Mouse (Mus musculus) testis, postnatal 10 days (tissue): Measurements from ENCODE around the gene Prkn.
"Not testable (repeated sequence)": the region's sequence is repeated elsewhere in the genome, so short reads cannot be mapped to it uniquely, and the experiment has no call there.

Source experiments
- DNase-seq: peaks from one replicate; pipeline ENCODE4 v3.0.0; 2021; ENCODE audit warnings: low spot score

The Prkn gene

DNA sequence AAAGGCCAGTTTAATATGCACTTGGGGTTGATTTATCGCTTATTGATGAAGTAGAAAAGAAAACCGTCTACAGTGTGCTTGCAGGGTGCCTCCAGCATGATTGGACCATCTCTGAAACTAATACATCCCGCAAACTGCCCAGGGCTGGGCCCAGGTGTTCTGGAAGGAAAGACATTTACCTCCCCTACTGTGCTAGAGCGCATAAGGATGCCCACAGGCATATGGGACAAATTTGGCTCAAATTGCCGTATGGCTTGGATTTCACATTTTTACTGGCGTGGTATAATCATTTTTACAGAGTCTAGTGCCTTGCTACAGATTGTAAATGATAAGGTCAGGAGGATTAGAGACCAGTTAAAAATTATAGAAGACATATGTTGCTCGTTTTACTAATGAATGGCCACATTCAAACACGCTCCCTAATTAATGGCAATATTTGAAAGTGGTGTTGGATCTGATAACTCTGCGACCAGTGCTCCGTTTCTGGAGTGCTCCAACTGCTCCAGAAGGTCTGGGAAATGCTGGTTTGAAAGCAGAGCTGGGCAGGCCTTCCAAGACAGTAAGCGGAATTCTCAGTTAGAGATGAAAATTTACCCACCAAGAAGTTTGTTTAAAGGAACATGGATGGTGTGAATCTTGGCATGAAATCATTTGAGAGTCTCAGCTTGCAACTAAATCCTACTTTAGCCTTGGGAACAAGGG lies 1150.4 kb downstream of the Prkn start:
- no peak for DNase-seq

- peak; percentile 70 for DNase-seq
Measured at GRCm38 (mm10) chr17:11993249-11993648, 1153.1 kb downstream of the Prkn start.

- no peak for DNase-seq
Measured at GRCm38 (mm10) chr17:11994252-11994651, 1154.1 kb downstream of the Prkn start.

DNA sequence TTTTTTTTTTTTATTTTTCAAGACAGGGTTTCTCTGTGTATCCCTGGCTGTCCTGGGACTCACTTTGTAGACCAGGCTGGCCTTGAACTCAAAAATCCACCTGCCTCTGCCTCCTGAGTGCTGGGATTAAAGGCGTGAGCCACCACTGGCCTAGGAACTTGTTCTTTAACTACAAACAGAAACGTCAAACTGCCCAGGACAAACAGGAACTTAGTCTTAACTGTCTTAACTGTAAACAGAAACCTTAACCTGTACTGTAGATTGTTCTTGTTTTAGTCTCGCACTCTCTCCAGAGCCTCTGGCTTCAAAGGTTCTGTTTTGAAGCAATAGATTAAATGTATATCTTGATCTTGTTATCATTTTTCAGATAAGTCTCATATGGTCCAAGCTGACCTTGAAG lies 1154.6 kb downstream of the Prkn start:
- not testable (repeated sequence) for DNase-seq

- no peak for DNase-seq
Measured at GRCm38 (mm10) chr17:11995522-11995921, 1155.3 kb downstream of the Prkn start.

DNA sequence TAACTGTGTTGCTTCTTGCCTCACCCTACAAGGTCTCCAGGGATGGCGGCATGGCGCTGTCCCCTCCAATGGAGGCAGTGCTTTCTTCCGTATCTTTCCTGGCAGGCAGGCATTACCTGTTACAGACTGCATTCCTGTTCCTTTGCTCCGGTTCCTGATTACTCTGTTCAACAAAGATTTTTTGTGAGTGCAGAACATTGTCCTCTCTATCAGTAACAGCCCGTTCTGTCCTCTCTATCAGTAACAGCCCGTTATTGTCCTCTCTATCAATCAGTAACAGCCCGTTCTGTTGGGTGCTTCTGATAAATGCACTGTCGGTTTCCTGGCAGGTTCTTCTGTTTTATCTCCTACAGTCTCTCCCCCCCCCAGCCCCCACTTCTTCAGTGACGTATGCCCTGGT lies 1156.1 kb downstream of the Prkn start:
- DNase-seq, result peak; percentile 48

DNA sequence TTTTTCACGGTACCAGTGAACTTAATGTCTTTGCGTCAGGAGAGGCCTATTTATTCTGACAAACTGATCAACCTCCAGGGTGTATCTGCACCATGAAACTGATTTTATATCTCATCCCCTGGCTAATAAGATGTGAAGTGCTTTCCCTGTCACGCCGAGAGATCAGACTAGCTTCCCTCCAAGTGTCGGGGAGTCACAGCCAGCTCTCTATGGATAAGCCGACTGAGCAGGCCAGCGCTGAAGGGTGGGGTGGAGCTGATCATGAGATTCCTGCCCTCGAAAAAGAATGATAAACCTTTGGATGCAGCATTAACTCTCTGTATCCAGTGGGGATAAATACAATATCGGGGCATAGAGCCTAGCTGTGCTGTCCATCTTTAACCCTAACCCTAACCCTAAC lies 1160.1 kb downstream of the Prkn start:
- DNase-seq, result no peak

DNA sequence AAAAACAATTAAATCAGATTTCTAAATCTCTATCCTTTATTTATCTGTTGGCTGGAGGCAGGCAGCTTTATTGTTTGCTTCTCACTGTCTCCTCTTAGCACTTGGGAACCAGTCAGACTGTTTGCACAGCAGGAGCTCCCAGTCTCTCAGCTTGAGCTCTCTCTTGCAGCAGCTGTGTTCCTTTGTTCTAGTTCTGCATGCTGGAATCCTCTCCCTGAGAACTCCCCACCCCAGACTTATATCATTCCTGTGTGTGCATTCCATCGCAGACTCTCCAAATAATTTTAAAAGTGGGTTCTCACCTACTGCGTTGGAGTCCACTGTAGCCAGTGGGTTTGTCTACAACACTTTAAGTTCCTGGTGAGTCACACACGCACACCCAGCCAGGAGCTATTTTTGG lies 1181.1 kb downstream of the Prkn start:
- DNase-seq, result no peak

DNA sequence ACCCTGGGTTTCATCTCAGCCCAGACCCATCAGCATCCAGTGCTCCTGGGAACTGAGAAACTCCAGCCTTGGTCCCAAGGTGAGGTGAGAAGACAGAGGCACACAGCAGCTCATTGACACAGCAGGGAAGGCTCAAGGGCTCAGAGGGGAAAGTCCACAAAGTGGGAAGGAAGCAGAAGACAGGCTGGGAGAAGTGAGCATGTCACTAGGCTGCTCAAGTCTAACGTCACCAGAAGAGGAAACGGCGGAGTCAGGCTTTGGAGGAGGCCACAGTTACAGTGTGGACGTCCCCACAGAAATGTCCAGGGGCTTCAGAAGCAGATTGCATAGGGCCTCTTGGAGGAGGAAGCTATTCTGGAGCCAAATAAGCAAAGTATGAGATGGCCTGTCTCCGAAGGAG lies 1189.2 kb downstream of the Prkn start:
- peak; percentile 27 for DNase-seq

GRCm38 (mm10) chr17:12029921-12030461 lies 1189.8 kb downstream of the Prkn start:
- peak; percentile 36 for DNase-seq

DNA sequence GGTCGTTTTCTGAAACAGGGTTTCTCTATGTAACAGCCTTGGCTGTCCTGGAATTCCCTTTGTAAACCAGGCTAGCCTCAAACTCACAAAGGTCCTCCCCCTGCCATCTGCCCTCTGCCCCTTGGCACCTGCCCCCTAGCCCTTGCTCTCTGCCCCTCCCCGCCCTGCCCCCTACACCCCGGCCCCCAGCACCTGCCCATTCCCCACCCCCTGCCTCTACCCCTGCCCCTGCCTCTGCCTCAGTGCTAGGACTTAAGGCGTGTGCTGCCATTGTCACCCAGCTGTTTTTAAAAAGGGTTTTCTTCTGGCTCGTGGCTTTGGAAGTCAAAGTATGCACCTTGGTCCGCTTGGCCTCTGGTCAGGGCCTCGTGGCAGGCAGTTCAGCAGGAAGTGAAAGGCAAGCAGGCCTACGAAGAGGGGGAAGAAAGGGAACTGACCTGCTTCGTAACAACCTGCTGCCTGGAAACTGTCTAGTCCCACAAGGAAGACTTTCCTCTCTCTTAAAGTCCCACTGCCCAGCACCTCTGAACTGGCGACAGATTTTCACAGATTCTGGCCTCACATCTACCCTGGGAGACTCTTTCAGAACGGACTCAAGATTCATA lies 1190.5 kb downstream of the Prkn start:
- peak; percentile 40 for DNase-seq

DNA sequence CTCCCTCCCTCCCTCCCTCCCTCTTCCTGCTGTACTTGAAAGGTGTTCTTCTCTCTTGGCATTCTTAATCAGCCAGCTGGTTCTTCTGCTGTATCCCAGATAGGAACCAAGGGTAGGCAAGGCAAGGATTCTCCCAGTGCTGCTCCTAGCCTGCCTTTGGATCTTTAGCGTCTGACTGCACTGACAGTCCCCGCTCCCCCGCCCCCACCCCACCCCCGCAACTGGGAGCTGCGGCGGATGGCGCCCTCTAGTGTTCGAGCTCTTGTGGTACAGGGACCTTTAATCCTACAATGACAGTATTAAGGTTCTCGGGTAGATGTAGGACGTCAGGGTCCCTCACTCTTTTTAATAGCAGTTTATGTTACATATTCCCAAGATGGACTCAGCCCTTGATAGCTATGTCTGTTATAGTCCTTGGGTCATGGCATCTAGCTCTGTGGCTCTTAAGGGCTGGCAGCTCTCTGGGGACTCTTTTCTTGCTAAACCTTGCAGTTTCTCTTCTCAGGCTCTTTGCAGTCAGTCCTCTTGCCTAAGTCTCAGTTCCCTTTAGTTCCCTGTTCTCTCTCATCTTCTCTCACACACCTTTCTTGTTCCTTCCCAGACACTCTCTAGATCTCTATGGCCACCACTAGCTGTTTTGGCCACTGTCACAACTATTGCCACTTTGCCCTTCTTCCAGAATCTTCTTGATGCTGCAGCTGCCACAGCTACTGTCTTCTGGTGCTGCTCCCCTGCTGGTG lies 1191.2 kb downstream of the Prkn start:
- DNase-seq, result peak; percentile 85

DNA sequence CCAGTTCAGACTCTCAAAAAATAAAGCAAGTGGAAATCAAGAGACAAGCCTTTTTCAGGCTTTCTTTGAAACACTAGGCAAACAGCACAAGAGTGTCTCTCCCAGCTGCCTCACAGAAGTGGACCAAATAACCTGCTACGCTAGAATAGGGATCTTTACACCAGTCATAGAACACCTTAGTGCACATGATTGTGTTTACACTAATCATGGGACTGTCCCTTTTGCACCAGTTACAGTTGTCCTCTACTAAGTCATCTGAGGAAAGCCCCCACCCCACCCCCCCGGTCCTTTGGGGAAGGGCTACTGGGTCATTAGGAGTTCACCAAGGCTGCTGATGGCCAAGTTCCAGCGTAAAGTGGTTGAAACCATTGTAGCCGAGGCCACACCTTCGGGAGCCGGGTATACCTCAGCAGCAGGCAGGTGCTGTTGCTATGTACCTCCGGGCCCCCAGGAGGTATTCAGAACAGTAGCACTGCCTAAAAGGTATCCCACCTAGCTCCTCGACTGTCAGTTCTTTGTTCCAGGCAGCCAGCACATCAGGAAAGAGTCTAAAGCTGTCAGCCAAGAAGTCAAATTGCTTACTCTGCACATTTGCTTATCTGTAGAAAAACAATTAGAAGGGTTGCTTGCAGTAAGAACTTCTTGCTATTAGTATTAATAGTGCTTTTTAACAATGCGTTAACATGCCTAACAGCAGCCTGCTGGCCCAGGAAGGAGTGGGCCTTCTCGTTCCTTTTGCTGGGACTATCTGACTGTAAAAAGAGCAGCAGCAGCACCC lies 1192.0 kb downstream of the Prkn start:
- DNase-seq, result peak; percentile 38

DNA sequence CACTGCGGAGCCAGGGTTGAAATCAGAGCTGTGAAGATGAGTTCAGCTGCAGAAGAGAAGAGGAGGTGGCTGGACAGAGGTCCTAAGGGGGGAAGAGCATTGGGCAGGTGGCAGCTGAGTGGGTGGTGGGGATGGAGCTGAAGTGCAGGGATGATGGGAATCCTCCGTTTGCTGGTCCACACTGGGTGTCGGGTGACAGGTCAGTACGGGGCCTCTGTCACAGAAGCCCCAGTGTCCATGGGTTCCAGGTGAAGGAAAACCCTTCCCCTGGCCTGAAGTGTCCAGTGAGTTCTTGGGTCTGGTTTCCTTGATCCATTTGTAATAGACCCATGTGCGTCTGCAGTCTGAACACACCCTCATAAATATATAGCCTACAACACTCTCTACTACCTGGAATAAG lies 1195.2 kb downstream of the Prkn start:
- DNase-seq, result peak; percentile 32

GRCm38 (mm10) chr17:12036205-12036604 lies 1196.0 kb downstream of the Prkn start:
- peak; percentile 87 for DNase-seq

- DNase-seq, result peak; percentile 26
Measured at GRCm38 (mm10) chr17:12037065-12037464, 1196.9 kb downstream of the Prkn start.

- DNase-seq, result peak; percentile 20
Measured at GRCm38 (mm10) chr17:12037574-12037973, 1197.4 kb downstream of the Prkn start.

DNA sequence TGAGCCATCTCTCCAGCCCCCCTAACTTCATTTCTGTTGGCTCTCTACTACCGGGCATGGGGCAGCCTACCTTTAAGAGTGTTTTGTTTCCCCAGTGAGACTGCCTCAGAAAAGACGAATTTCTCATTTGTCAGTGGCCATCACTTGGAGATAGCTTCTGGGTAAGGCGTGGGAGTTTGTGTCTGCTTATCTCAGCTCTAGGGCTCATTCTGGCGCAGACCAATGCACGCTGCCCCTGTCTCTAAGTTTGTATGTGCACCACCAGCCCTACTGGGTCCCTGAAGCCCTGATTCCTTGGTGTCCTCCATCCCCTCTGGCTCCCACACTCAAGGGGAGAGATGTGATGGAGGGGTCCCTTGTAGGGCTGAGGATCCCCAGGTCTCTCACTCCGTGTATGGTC lies 1198.3 kb downstream of the Prkn start:
- peak; percentile 41 for DNase-seq

- peak; percentile 94 for DNase-seq
Measured at GRCm38 (mm10) chr17:12039188-12039587, 1199.0 kb downstream of the Prkn start.

DNA sequence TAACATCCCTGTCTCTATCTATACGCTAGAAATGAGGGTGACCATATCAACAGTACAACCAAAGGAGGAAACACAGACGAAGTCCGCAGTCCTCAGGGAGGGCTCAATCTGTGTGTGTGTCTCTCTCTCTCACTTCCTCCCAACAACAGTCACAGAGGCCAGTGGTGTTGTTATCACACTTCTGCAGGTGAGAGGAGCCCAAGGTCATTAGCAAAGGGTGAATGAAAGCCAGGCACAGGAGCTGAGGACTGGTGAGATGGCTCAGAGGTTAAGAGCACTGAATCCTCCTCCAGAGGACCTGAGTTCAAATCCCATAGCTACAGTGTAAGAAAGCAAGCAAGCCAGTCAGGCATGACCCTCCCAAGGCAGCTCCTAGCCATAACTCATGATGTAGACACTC lies 1199.7 kb downstream of the Prkn start:
- DNase-seq, result peak; percentile 28

GRCm38 (mm10) chr17:12040546-12040945 lies 1200.4 kb downstream of the Prkn start:
- peak; percentile 29 for DNase-seq

DNA sequence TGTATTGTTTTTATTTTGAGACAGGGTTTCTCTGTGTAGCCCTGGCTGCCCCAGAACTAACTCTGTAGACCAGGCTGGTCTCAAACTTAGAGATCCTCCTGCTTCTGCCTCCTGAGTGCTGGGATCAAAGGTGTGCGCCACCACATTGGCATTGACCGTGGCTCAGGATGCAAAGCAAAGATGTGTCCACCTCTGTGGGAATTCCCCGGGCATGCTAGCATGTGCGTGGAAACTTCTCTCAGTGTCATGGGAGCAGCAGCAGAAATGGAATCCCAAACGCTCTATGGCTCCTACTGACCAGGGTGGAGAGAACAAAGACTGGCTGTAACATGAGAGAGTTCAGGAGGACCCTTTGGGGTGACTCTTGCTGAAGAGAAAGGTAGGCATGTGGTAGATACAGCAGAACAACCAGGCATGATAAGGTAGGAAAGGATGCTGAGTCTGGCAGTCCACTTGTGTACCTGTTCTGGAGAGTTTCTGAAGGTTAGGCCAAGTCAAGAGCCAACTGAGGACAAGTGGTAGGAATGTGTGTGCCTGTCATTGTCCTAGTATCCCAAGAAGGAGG lies 1201.0 kb downstream of the Prkn start:
- peak; percentile 30 for DNase-seq
